Mouse (Mus musculus) MEL (cell line): Measurements from ENCODE around the gene Naa15. TPM values are rescaled to one million over a fixed set of nuclear protein-coding genes. Genes with fewer than 3 reads are reported as not detected.

Experiments
- DNase-seq: peaks from one replicate; pipeline ENCODE4 v3.0.0; 2011; ENCODE audit warnings: low read depth, low spot score
- H3K27ac ChIP-seq: 2 replicates; pipeline ENCODE4 v1.5.1; 2012; ENCODE audit warnings: low read depth, mild to moderate bottlenecking, control low read depth, low read length, moderate library complexity; ENCODE audit not compliant: control insufficient read depth
- H3K27me3 ChIP-seq, 2 experiments: fragments of 150-350 bp in 1 of 2; sonication (generic) in 1 of 2; 2 replicates each; pipeline ENCODE4 v1.6.1; 2012; ENCODE audit warnings: low read length in 2 of 2, mild to moderate bottlenecking in 2 of 2, improper control_type of control experiment in 1 of 2, moderate library complexity in 1 of 2; ENCODE audit not compliant: insufficient read depth in 2 of 2, control insufficient read depth in 1 of 2
- H3K36me3 ChIP-seq, 2 experiments: 2 replicates each; pipeline ENCODE4 v1.6.1; 2012 to 2014; ENCODE audit warnings: low read length in 2 of 2, improper control_type of control experiment in 1 of 2, inconsistent platforms in 1 of 2, mild to moderate bottlenecking in 1 of 2; ENCODE audit not compliant: insufficient read depth in 2 of 2, control insufficient read depth in 1 of 2
- H3K4me1 ChIP-seq, 2 experiments: fragments of 150-350 bp in 1 of 2; sonication (generic) in 1 of 2; 2 replicates each; pipeline ENCODE4 v1.6.1; 2012; ENCODE audit warnings: low read length in 2 of 2, improper control_type of control experiment in 1 of 2, mild to moderate bottlenecking in 1 of 2; ENCODE audit not compliant: insufficient read depth in 2 of 2, control insufficient read depth in 1 of 2
- H3K4me3 ChIP-seq, 2 experiments: fragments of 150-350 bp in 1 of 2; sonication (generic) in 1 of 2; 2 replicates each; pipeline ENCODE4 v1.5.1; 2012; ENCODE audit warnings: low read depth in 2 of 2, low read length in 2 of 2, mild to moderate bottlenecking in 2 of 2, moderate library complexity in 2 of 2, control low read depth in 1 of 2, improper control_type of control experiment in 1 of 2; ENCODE audit not compliant: control insufficient read depth in 1 of 2, insufficient read depth in 1 of 2
- H3K79me2 ChIP-seq: 2 replicates; pipeline ENCODE4 v1.6.1; 2012; ENCODE audit warnings: mild to moderate bottlenecking, low read length, moderate library complexity; ENCODE audit not compliant: control insufficient read depth, poor library complexity, insufficient read depth
- H3K9ac ChIP-seq: 2 replicates; pipeline ENCODE4 v1.6.1; 2012; ENCODE audit warnings: low read depth, mild to moderate bottlenecking, control low read depth, low read length, moderate library complexity; ENCODE audit not compliant: control insufficient read depth, poor library complexity, severe bottlenecking
- H3K9me3 ChIP-seq: fragments of 150-350 bp; sonication (generic); replicated peaks from 2 replicates; pipeline ENCODE4 v1.6.1; 2012; ENCODE audit warnings: mild to moderate bottlenecking, low read length, improper control_type of control experiment, moderate library complexity; ENCODE audit not compliant: insufficient read depth
- BHLHE40 ChIP-seq: IDR thresholded peaks from 2 replicates; pipeline ENCODE4 v1.6.1; 2012; ENCODE audit warnings: low read depth, mild to moderate bottlenecking, inconsistent platforms, low read length, improper control_type of control experiment, borderline replicate concordance
- CHD2 ChIP-seq: IDR thresholded peaks from 2 replicates; pipeline ENCODE4 v1.6.1; 2011; ENCODE audit warnings: low read length, improper control_type of control experiment
- CTCF ChIP-seq, 3 experiments: IDR thresholded peaks in 2 of 3; conservative IDR thresholded peaks in 1 of 3; 2 replicates each; pipeline ENCODE4 v1.5.1; 2011 to 2012; ENCODE audit warnings: low read length in 3 of 3, low read depth in 2 of 3, mild to moderate bottlenecking in 2 of 3, improper control_type of control experiment in 1 of 3, inconsistent platforms in 1 of 3, mixed read lengths in 1 of 3, moderate library complexity in 1 of 3; ENCODE audit not compliant: control insufficient read depth in 1 of 3, insufficient read depth in 1 of 3, poor library complexity in 1 of 3, severe bottlenecking in 1 of 3
- E2F4 ChIP-seq: IDR thresholded peaks from 2 replicates; pipeline ENCODE4 v1.6.1; 2011; ENCODE audit warnings: low read depth, low read length, improper control_type of control experiment, borderline replicate concordance
- ELF1 ChIP-seq: IDR thresholded peaks from 2 replicates; pipeline ENCODE4 v1.6.1; 2014; ENCODE audit warnings: low read depth, mild to moderate bottlenecking, inconsistent platforms, low read length, improper control_type of control experiment, moderate library complexity
- ETS1 ChIP-seq: IDR thresholded peaks from 2 replicates; pipeline ENCODE4 v1.6.1; 2012; ENCODE audit warnings: low read depth, mild to moderate bottlenecking, inconsistent platforms, low read length, improper control_type of control experiment, moderate library complexity
- GABPA ChIP-seq: IDR thresholded peaks from 2 replicates; pipeline ENCODE4 v1.6.1; 2012; ENCODE audit warnings: low read depth, mild to moderate bottlenecking, inconsistent platforms, low read length, improper control_type of control experiment, moderate library complexity
- HCFC1 ChIP-seq: IDR thresholded peaks from 2 replicates; pipeline ENCODE4 v1.6.1; 2012; ENCODE audit warnings: low read depth, mild to moderate bottlenecking, inconsistent platforms, low read length, improper control_type of control experiment, moderate library complexity
- KAT2A ChIP-seq: conservative IDR thresholded peaks from 2 replicates; pipeline ENCODE4 v1.6.1; 2012; ENCODE audit warnings: low read depth, low read length, improper control_type of control experiment, inconsistent platforms
- MAFK ChIP-seq: IDR thresholded peaks from 2 replicates; pipeline ENCODE4 v1.6.1; 2011; ENCODE audit warnings: low read depth, mild to moderate bottlenecking, low read length, improper control_type of control experiment, borderline replicate concordance
- MAX ChIP-seq: IDR thresholded peaks from 2 replicates; pipeline ENCODE4 v1.6.1; 2011; ENCODE audit warnings: low read length, improper control_type of control experiment
- MAZ ChIP-seq: IDR thresholded peaks from 2 replicates; pipeline ENCODE4 v1.6.1; 2012; ENCODE audit warnings: low read depth, mild to moderate bottlenecking, inconsistent platforms, low read length, improper control_type of control experiment
- MEF2A ChIP-seq: IDR thresholded peaks from 2 replicates; pipeline ENCODE4 v1.6.1; 2014; ENCODE audit warnings: low read depth, mild to moderate bottlenecking, inconsistent platforms, low read length, improper control_type of control experiment; ENCODE audit not compliant: poor library complexity, insufficient replicate concordance, severe bottlenecking; ENCODE audit errors: extremely low read depth
- MXI1 ChIP-seq: IDR thresholded peaks from 2 replicates; pipeline ENCODE4 v1.6.1; 2011; ENCODE audit warnings: mild to moderate bottlenecking, low read depth, low read length, improper control_type of control experiment
- MYB ChIP-seq: IDR thresholded peaks from 2 replicates; pipeline ENCODE4 v1.6.1; 2011; ENCODE audit warnings: mild to moderate bottlenecking, low read depth, low read length, improper control_type of control experiment
- MYC ChIP-seq: IDR thresholded peaks from 2 replicates; pipeline ENCODE4 v1.6.1; 2011; ENCODE audit warnings: low read depth, mild to moderate bottlenecking, low read length, improper control_type of control experiment, moderate library complexity
- NELFE ChIP-seq: IDR thresholded peaks from 2 replicates; pipeline ENCODE4 v1.6.1; 2011; ENCODE audit warnings: low read depth, low read length, improper control_type of control experiment
- NRF1 ChIP-seq: IDR thresholded peaks from 2 replicates; pipeline ENCODE4 v1.6.1; 2014; ENCODE audit warnings: low read depth, mild to moderate bottlenecking, inconsistent platforms, low read length, improper control_type of control experiment, moderate library complexity; ENCODE audit not compliant: poor library complexity, insufficient read depth, severe bottlenecking
- POLR2A ChIP-seq, 2 experiments: IDR thresholded peaks; 2 replicates each; pipeline ENCODE4 v1.6.1; 2011 to 2012; ENCODE audit warnings: low read length in 2 of 2, mild to moderate bottlenecking in 2 of 2, control low read depth in 1 of 2, improper control_type of control experiment in 1 of 2, low read depth in 1 of 2, moderate library complexity in 1 of 2; ENCODE audit not compliant: control insufficient read depth in 1 of 2, insufficient read depth in 1 of 2, poor library complexity in 1 of 2
- POLR2AphosphoS2 ChIP-seq: IDR thresholded peaks from 2 replicates; pipeline ENCODE4 v1.6.1; 2011; ENCODE audit warnings: low read length, improper control_type of control experiment
- RAD21 ChIP-seq: IDR thresholded peaks from 2 replicates; pipeline ENCODE4 v1.6.1; 2011; ENCODE audit warnings: mild to moderate bottlenecking, low read depth, low read length, improper control_type of control experiment
- RCOR1 ChIP-seq: IDR thresholded peaks from 2 replicates; pipeline ENCODE4 v1.6.1; 2012; ENCODE audit warnings: low read depth, mild to moderate bottlenecking, inconsistent platforms, low read length, improper control_type of control experiment
- SIN3A ChIP-seq: IDR thresholded peaks from 2 replicates; pipeline ENCODE4 v1.6.1; 2012; ENCODE audit warnings: low read length, improper control_type of control experiment, inconsistent platforms
- SMC3 ChIP-seq: IDR thresholded peaks from 2 replicates; pipeline ENCODE4 v1.6.1; 2011; ENCODE audit warnings: low read depth, low read length, improper control_type of control experiment
- TAL1 ChIP-seq: IDR thresholded peaks from 2 replicates; pipeline ENCODE4 v1.6.1; 2012; ENCODE audit warnings: mild to moderate bottlenecking, inconsistent platforms, low read length, moderate library complexity, mixed read lengths
- TBP ChIP-seq: IDR thresholded peaks from 2 replicates; pipeline ENCODE4 v1.8.0; 2011; ENCODE audit warnings: low read depth, low read length, improper control_type of control experiment
- TCF12 ChIP-seq: IDR thresholded peaks from 2 replicates; pipeline ENCODE4 v1.6.1; 2014; ENCODE audit warnings: low read depth, mild to moderate bottlenecking, inconsistent platforms, low read length, improper control_type of control experiment, moderate library complexity
- UBTF ChIP-seq: IDR thresholded peaks from 2 replicates; pipeline ENCODE4 v1.6.1; 2012; ENCODE audit warnings: low read depth, mild to moderate bottlenecking, inconsistent platforms, low read length, improper control_type of control experiment, moderate library complexity, borderline replicate concordance; ENCODE audit not compliant: insufficient read depth
- USF2 ChIP-seq, 2 experiments: IDR thresholded peaks; 2 replicates each; pipeline ENCODE4 v1.6.1; 2011 to 2012; ENCODE audit warnings: improper control_type of control experiment in 2 of 2, low read length in 2 of 2, borderline replicate concordance in 1 of 2, inconsistent platforms in 1 of 2, low read depth in 1 of 2, mild to moderate bottlenecking in 1 of 2; ENCODE audit not compliant: insufficient read depth in 1 of 2
- ZC3H11A ChIP-seq: IDR thresholded peaks from 2 replicates; pipeline ENCODE4 v1.6.1; 2012; ENCODE audit warnings: low read depth, mild to moderate bottlenecking, inconsistent platforms, low read length, improper control_type of control experiment
- ZNF384 ChIP-seq: IDR thresholded peaks from 2 replicates; pipeline ENCODE4 v1.6.1; 2012; ENCODE audit warnings: low read depth, mild to moderate bottlenecking, inconsistent platforms, low read length, improper control_type of control experiment
- polyA plus RNA-seq, 2 experiments: library from polyadenylated mRNA; stranded (reverse) in 1 of 2; unstranded in 1 of 2; fragments of >175 nt in 1 of 2; fragments of >200 nt in 1 of 2; gene quantifications; 2 replicates each; pipeline versions ENCODE4 v1.2.1 to v1.2.4; 2012; ENCODE audit warnings: low replicate concordance in 2 of 2, low read depth in 1 of 2; ENCODE audit not compliant: insufficient read length in 2 of 2, insufficient read depth in 1 of 2, missing spikeins in 1 of 2
- total RNA-seq: library from RNA; depleted of rRNA; stranded (reverse); fragments of 300-350 nt; gene quantifications from 2 replicates; pipeline ENCODE4 v1.2.3, GENCODE M21; 2012

Naa15 gene
- total and polyA plus RNA-seq, 3 experiments: 36.6 to 558 (median 61.6) TPM

DNA sequence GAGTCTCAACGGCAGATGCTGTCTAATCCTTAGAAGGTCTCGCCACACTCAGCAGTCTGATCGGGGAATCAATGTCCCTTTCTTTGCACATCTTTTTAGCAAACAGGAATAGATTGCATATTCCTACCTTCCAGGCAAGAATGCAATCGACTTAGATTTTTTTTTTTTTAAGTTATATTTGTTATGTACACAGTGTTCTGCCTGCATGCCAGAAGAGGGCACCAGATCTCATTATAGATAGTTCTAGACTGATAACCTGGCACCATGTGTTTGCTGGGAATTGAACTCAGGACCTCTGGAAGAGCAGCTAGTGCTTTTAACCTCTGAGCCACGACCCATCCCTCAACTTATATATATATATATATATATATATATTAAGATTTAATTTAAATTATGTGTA is 41.4 kb upstream of the Naa15 start (continued):
- TF ChIP-seq CTCF (IDR thresholded peaks at IDR 0.05 in 2 of 3, conservative IDR thresholded peaks at IDR 0.05 in 1 of 3; ENCODE audit: control insufficient read depth in 1 of 3, insufficient read depth in 1 of 3, low read depth in 2 of 3, low read length in 3 of 3, poor library complexity in 1 of 3, severe bottlenecking in 1 of 3) (peak in 1 of 3 experiments; percentile 27; a peak in 2 of 6 replicates), TCF12 (no peak), ZNF384 (peak; percentile 84)

- Histone ChIP-seq H3K79me2 (no peaks in the 10 kb centered on the region), H3K27me3 (no peaks in the 10 kb centered on the region), H3K4me3 (no peak overlapping the region), H3K27ac (peak overlapping the region; percentile 23), H3K36me3 (peaks cover 0 to 9% of the 10 kb centered on the region in 2 experiments; a peak in 2 of 4 replicates), H3K4me1 (peaks cover 2 to 17% of the 10 kb centered on the region in 2 experiments), H3K9me3 (no peaks in the 10 kb centered on the region), H3K9ac (no peak overlapping the region)
- peak; percentile 87 for DNase-seq
- TF ChIP-seq ETS1 (peak; percentile 66; the same call in 1 of the 2 replicates), MAX (no peak; the same call in none of the 2 replicates), HCFC1 (peak; percentile 13; the same call in 1 of the 2 replicates), KAT2A (0 out of 2 replicates have a peak, but pooled peaks have one; percentile 13), MEF2A (no peak), POLR2AphosphoS2 (no peak), RCOR1 (peak; percentile 80), POLR2A (IDR thresholded peaks at IDR 0.05; ENCODE audit: control insufficient read depth in 1 of 2, insufficient read depth in 1 of 2, low read depth in 1 of 2, low read length in 2 of 2, poor library complexity in 1 of 2) (no peak), BHLHE40 (no peak), MXI1 (peak; percentile 74; the same call in 1 of the 2 replicates), ZC3H11A (peak; percentile 25; the same call in 1 of the 2 replicates), TBP (peak; percentile 96), UBTF (no peak), SMC3 (peak; percentile 47), ELF1 (no peak), NELFE (no peak), CHD2 (no peak), MAFK (no peak), USF2 (IDR thresholded peaks at IDR 0.05; ENCODE audit: borderline replicate concordance in 1 of 2, insufficient read depth in 1 of 2, low read depth in 1 of 2, low read length in 2 of 2) (no peak), E2F4 (no peak), NRF1 (no peak), MAZ (peak; percentile 31; the same call in 1 of the 2 replicates), RAD21 (peak; percentile 32), ZNF384 (no peak), SIN3A (peak; percentile 52), MYB (peak; percentile 40; the same call in 1 of the 2 replicates), GABPA (no peak), TCF12 (peak; percentile 67), TAL1 (no peak), MYC (peak; percentile 73; the same call in 1 of the 2 replicates), CTCF (IDR thresholded peaks at IDR 0.05 in 2 of 3, conservative IDR thresholded peaks at IDR 0.05 in 1 of 3; ENCODE audit: control insufficient read depth in 1 of 3, insufficient read depth in 1 of 3, low read depth in 2 of 3, low read length in 3 of 3, poor library complexity in 1 of 3, severe bottlenecking in 1 of 3) (peak; percentile 46 to 64 (median 63))
These were observed 39.4 kb upstream of the Naa15 start for GRCm38 (mm10) chr3:51375307-51376265.
